Mouse (Mus musculus) urinary bladder, postnatal 36 days (tissue): Measurements from ENCODE around the gene Zswim8.

Experiments used
- DNase-seq, 2 experiments: peaks; one replicate each; pipeline ENCODE4 v3.0.0; 2022; ENCODE audit warnings: low spot score in 2 of 2, mixed read lengths in 1 of 2

Zswim8 gene

DNA sequence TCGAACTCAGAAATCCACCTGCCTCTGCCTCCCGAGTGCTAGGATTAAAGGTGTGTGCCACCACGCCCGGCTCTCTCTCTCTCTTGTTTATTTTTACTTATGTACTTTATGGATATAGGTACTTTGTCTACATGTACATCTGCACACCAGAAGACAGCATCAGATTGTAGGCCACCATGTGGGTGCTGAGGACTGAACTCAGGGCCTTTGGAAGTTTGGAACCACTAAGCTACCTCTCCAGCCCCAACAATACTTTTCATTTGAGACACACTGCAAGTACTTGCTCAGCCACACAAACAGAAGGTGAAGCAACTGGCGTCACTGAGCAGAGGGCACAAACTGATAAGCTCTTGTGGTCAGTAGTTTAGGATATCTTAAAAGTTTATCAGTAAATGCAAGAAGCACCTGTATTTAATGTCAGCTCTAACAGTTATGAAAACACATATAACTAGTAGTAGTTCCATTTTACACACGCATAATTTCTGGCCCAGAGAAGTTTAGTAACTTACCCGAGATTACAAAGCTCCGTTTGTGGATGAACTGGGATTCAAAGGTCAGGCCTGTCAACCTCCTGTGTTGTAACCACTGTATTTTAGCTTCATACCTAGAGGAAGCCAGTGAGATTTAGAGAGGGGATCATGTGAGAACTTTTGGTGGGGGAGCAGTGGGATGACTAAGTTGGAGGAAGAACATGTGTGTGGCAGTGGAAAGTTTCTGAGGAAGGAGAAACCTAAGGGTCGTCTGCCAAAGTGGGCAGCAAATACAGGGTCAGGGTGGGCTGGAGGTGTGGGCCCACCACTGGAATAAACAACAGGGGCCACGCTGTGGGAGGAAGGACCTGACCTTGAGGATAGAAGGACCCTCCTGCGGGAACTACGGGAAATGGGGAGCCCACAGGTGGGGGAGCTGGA, 25.9 kb downstream of the Zswim8 start:
- DNase-seq, result no peak

DNA sequence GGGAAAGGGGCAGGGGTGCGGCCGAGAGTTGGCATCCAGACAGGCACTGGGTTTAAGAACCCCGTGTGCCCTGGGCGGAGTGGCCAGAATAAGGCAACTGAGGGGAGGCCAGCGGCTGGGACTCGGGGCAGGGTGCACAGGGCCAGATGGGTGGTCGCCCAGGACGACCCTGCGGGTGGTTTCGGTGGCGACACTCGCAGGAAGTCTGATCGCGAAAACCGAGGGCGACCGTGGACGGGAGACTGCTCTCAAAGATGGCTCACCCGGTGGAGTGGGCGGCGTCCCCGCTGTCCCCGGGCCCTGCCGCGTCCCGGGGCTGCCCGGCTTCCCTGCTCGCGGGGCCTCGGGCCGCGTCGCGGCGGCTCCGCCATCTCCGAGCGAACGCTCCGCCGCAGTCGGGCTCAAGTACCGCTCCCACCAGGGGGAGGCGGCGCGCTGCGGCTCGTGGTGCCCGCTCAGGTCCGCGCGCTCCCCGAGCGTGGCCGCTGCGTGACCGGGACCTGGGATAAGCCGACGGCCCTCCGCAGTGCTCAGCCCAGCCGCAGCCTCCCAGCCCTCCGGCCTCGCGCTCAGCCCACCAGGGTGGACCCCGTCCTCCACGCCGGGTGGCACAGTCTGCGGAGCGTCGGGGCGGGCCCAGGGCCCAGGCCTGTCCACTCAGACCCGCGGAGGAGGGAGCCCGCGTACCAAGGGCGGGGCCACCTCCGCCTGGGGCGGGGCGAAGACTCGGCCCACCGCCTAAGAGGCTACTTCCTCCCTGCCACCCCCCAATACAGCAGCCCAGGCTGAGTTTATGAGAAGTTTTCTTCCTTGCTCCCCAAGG, 26.8 kb downstream of the Zswim8 start, which contains the start of gene Ndst2:
Gene Ndst2 (minus strand): TSS at position 611 of the 823 bp plus-strand sequence.
- peak; percentile 85 to 86 for DNase-seq

DNA sequence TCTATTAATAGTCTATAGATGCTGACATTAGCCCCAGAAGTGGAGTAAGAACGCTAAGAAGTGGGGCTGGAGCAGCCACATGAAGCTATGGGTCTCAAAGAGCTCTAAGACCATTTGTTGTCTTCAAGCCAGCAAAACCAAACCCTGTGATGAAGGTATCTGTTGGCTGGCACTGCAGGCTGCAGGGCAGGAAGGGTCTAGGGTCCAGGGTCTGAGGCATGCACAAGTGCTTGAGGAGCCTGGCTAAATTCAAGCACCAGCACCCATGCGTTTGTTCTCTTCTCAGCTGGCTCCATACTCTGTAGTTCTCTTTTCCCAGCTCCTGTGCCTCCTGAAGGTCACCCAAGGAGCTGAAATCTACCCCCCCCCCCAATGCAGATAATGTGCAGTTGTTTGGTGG, 27.7 kb downstream of the Zswim8 start:
- DNase-seq, result no peak

DNA sequence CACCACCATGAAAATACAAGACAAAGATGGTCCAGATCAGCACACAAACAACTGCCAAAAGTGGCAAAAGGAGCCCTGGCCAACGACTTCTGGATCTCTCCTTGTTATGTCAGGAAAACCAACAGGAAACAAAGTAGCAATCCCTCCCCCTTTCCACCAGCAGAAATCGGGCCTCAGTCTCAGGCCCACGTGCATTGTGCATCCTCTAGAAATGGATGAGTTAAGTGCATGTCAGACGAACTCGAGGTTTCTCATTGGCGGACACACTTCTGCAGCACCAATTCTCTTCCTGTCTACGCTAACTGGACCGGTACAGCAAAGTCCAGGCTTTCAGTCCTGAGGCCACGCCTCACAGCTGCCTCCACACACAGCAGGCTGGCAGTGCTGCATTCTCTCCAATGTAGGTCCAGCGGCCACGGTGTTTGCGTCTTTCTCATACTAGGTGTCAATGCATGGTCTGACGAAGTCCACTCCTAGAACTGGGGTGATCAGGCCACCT, 28.6 kb downstream of the Zswim8 start:
- no peak for DNase-seq

DNA sequence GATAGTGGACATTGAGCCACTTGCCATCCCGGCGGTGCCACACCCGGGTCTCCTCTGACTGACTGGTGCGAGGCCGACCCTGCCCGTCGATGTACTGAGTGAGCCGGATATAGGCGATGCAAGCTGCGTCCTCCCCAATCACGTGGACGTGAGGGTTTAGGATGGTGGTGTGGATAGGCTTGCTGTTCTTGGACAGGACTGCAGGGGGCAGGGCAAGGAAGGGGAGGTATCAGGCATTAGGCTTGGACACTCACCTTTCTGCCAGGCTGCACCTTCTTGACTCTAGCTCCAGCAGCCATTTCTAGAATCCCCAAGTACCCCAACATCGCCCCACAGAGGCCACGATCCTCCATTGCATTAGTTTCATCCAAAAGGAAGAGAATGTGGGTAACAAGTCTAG, 30.0 kb downstream of the Zswim8 start:
- DNase-seq, result peak; percentile 51 to 62

DNA sequence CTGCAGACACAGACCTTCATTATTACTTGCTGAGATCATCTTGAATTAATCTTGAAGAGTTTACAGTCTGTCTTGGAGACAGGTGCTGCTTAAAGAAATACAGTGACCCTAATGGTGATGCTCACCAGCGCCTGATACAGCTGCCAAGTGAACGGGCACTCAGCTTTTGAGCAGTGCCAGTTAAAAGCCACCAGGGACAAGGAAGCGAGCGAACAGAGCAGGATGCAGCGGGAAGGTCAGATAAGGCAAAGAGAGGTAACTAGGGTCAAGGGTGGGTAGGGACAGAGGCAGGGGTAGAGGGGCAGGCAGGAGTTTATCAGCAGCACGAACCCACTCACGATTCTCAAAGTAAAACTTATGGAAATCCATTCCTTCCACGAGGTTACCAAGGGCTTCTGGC, 31.2 kb downstream of the Zswim8 start:
- DNase-seq, result no peak

DNA sequence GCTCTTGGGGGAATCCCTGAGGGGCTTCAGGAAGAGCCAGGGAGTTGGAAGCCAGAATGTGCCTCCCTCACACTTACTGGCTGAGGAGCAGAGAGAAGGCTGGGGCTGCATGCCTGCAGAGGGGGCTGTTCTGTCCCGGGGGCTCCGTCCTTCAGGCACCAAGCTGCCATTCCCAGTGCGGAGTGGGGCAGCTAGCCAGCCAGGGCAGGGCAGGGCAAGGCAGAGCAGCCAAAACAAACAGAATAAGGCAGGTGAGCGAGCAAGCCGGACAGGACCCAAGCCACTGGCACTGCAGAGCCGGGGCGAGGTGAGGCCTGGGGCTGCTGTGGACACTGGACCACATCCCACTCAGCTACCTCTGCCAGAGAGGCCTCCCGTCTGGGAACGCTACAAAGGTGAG, 33.9 kb downstream of the Zswim8 start:
- peak; percentile 34 to 46 for DNase-seq

DNA sequence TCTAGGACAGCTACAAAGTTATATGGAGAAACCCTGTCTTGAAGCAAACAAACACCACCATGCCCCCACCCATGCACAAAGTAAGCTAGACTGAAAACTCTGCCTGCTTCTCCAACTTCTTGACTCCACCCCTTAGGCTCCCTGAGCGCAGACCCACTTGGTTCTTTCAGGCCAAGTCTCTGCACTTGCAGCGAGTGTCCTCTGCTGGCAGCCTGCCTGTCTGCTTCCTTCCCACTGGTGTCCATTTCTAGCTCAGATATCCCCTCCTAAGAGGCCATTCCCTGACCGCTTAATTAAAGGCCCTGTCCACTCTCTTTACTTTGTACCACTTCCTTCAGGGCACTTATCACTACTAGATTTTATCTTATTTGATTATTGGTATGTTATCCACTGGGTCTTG, 36.3 kb downstream of the Zswim8 start:
- no peak for DNase-seq

DNA sequence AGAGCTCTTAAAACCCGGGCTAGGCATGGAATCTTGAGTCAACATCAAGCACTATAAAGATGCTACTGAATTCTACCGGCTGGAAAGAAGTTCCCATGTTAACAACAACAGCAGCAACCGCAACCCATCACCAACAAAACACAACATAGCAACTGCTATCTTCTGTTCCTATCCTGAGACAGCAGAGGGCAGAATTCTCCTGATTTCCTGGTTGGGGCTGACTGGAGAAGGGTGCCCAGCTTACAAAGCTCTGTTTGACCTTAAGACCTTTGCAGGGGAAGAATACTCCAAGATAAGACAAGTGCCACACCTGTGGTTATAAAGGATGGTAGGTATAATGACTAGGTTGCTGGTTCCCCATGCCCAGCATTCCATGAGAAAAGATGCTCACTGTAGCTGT, 39.6 kb downstream of the Zswim8 start:
- DNase-seq, result no peak

DNA sequence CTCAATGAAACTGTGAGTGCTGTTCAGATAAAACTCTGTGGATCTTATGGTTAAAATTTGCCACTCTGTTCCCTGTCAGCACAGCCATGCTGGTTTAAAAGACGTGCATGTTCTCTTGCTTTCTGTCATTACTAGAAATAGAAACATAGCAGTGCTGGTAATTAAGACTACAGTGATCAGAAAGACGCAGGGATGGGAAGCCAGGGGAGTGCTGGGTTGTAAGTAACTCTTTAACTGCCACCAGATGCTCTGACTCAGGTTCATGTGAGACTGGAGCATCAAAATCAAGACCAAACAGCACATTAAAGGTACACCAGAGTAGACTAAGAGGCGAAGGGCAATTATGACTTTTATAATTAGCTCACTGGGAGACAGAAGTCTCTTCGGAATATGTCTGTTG, 41.0 kb downstream of the Zswim8 start:
- no peak for DNase-seq

DNA sequence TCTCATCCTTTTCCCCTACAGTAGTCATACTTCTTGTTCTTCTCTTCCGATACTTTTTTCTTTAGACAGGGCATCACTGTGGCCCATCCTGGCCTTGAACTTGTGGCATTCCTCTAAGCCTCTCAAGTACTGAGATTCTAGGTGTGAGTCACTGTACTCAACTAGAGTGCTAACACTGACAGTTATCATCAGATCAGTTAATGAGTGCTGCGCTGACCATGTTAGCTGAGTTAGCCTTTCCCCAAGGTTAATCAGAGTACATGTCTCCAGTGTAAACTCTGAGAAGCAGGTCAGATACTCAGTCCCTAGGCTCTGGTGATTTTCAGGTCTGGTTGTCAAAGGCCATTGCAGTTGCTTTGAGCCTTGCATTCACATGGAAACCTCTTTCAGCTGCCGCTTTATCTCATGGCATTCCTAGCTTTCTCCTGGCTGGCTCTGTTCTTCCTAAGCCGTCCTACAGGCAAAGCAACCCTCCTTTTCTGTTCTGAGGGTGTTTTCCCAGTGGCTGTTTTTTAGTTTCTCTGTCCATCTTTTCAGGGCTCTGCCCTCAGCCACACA, 42.2 kb downstream of the Zswim8 start:
- no peak for DNase-seq

DNA sequence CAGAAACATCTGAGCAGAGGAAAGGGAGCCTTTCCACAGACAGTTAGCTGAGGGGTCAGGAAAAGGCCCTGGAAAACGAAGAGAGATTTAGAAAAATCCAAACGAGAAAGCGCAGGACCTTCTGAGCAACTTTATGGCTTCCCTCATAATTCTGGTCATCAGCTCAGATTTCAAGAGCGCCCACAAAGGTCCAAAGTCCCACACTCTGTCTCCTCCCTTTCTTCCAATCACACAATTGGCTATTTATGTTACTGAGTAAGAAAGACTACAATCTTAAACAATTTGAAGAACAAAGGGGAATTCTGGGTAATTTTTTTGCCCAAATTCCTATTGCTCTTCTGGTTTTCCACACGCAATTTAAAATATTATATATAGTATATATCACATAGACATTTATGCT, 43.2 kb downstream of the Zswim8 start:
- no peak for DNase-seq

DNA sequence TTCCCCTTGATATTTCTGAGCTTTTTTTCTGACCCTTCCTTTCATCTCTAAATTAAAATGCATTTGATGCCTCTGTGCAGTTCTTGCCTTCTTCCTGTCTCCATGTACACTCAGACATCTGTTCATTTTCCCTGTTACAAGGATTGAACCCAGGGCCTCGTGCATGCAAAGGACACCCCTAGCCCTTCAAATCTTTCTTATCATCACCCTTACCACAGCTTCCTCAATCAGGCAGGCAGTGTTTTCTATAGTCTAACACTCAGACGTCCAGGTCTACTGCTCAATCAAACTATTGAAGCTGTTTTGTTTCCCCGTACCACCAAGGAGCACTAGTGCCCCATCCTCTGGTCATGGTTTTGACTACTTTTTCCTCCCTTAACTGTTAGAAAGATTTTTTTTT, 46.4 kb downstream of the Zswim8 start:
- no peak for DNase-seq

DNA sequence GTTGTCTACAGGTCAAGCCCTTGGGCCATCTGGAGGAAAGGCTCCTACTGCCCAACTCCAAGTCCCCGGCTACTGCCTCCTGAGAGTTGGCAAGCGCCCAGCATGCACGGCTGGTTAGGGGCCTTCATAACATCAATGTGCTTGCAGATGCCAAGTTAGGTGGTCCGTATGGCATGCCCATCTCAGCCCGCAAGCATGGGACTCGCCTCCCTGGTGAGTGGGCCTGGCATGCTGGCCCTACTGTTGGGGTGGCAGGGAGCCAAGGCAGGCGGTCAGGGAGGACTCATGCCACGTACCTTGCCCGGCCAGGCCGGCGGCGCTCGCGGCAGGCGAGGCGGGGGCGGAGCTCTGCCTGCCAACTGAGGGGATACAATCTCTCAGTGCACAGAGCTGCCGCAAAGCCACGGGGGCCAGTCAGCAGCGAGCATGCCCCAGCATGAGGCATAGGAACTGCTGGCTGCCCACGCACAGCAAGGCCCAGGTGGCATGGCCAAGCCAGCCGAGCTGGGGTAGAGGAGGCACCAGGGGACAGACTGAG, 50.1 kb downstream of the Zswim8 start:
- no peak for DNase-seq

DNA sequence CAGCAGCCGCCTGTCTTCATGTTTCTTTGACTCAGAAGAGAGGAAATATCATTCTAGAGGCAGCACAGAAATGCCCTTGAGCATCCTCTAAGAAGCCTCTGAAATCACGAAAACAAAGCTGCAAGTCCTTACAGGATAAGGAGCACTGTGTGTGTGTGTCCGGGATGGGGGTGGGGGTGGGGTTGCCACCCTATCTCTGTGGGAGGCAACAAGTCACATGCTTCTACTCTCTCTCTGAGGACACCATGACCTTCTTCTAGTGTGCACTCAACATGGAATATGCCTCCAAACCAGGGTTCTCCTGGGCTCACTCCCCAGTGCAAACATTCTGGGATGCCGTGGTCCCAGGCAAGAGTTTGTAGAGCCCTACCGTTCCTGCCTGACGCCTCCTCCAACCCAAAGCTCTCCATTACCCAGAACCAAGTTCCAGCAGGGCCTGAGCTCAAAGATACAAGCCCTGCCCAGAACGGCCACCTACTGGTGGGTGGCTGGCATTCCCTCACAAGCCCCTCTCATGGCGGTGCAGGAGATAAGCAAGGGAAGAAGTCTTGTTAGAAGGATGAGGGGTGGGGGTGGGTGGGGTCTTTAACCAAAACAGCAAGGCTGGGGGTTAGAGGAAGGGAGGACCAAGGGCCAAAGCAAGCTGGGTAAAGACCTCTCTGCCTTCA, 51.5 kb downstream of the Zswim8 start:
- DNase-seq, result no peak

DNA sequence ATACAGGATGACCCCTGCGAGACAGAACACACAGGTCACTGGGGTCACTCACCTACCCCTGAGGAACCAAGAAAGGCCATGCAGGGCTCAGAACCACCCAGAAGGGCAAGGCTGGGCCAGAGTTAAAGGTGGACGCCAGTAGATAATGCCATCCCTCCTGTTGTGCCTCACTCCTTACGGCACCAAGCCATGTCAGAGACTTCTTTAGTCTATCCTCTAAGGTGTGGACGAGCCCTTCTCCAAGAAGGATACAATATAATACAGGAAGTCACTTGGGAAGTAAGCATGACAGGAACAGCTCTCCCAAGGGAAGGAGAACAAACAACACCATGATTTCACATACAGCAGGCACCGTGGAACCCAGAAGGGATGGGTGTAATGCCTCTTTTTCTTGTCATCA, 57.6 kb downstream of the Zswim8 start:
- no peak for DNase-seq

DNA sequence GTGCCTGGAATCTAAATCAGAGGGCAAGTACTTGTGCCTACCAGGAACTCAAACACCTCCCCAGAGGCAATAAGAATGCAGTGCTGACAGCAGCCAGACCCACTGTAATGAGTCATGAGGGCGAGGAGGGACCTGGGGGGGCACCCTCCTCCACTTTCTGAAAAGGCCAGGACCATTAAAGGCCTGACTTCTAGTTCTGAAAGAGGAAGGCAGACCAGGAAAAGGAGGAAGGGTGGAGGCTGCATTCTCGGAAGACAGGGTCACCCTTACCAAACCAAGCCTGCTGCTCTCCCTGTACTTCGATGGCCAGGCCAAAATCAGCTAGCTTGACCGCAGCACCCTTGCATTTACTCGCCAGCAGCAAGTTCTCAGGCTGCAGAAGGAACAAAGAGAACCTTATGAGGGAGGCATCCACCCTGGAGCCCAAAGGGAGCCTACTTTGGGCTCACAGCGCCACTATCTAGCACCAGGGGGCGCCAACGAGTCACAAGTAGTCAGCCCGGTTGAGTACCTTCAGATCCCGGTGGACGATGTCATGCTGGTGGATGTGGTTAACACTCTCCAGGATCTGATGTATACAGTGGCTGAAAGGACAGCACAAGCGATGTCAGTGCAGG, 58.4 kb downstream of the Zswim8 start:
- DNase-seq, result peak; percentile 81 to 89

DNA sequence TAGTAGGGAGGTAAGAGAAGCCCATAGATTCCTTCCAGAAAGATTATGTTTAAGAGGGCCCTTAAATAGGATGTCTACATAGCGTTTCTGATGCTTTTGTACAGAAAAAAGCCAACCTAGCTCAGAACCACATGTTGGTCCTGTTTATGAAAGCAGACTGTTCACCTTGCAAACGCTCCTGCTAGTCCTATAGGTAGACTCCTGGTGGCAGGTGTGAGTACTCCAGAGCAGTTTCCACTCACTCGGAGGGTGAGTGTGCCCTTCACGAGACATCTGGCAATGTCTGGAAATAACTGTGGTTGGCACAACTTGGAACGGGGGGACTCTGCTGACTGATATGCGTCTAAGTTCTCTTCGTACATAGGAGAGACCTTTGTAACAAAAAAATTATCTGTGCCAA, 60.6 kb downstream of the Zswim8 start:
- DNase-seq, result no peak

DNA sequence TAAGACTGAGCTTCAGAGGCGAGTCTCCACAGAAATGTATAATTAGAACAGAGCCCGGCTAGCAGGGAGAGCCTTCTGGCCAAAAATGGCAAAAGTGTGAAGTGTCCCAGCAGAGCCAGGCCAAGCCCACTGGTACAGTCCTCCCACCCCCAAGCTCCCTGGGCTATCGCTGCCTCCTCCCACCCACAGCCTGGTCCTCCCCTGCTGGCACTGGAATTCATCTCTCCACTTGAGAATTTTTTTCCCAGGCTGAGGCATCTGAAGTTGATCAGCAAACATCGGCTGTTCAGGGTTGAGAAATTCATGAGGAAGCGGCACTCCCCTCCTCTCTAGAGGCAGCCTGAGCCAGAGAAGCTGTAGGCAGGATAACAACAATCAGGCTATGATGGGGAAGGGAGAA, 61.2 kb downstream of the Zswim8 start:
- peak in 1 of 2 experiments; percentile 43 for DNase-seq

DNA sequence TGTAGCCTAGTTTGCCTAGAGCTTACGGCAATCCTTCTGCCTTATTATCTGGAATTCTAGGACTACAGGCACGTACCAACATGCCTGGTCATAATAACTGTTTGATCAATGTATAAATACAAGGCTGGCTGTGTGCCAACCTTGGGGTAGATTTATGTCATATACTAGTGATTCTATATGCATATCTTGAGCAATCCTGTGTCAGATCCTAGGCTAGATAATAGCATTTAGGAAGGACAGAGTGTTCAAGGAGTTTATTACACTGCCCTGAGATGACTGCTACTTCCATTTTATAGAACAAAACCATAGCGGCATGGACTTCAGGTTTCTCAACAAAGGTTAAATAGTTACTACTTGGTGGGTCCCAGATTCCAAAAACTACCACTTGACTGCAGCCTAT, 64.6 kb downstream of the Zswim8 start:
- DNase-seq, result no peak

DNA sequence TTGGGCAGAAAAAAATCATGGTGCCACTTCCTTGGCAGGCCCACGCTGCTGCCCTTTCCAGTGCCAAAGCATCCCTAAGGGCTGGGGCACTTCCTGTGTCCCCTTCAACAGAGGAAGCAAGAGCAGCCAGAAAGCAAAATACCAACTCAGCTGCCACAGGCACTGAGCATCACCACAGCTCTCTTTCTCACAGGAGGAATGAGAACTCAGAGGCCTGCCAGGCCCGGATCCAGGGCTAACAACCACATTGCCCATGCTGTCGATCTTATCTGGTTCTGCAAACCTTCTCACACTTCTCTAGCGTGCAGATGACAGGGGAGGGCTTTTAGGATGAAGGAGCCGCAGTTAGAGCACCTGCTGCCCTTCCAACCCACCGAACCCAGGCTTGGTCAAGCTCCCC, 65.5 kb downstream of the Zswim8 start:
- DNase-seq, result no peak
